Mouse (Mus musculus): Measurements from ENCODE around the gene Stub1. TPM values are rescaled to one million over a fixed set of nuclear protein-coding genes. Genes with fewer than 3 reads are reported as not detected.

Gene Stub1
- polyA plus RNA-seq, 1 experiment from 2014 or later, result 297 TPM

- peak; percentile 42; the same call in 1 of the 2 replicates for ATAC-seq
- Histone ChIP-seq H3K27ac (no peak overlapping the region), H3K4me2 (replicated peaks) (no peak overlapping the region), H3K27me3 (replicated peaks) (peaks cover 26% of the 10 kb centered on the region), H3K36me3 (no peaks in the 10 kb centered on the region), H3K9ac (no peak overlapping the region), H3K4me1 (replicated peaks) (peaks cover 10% of the 10 kb centered on the region), H3K9me3 (no peaks in the 10 kb centered on the region; the same call in 1 of the 2 replicates), H3K4me3 (replicated peaks) (no peak overlapping the region)
- WGBS, result 71% methylated on average over 4 of the region's 4 CpGs
Measured at GRCm38 (mm10) chr17:25806507-25806906, 26.7 kb downstream of the Stub1 start.

- Histone ChIP-seq H3K9ac (no peak overlapping the region), H3K36me3 (no peaks in the 10 kb centered on the region), H3K27me3 (replicated peaks) (peaks cover 7% of the 10 kb centered on the region; the same call in 1 of the 2 replicates), H3K4me2 (replicated peaks) (no peak overlapping the region), H3K4me3 (replicated peaks) (no peak overlapping the region), H3K9me3 (no peaks in the 10 kb centered on the region), H3K4me1 (replicated peaks) (no peaks in the 10 kb centered on the region), H3K27ac (no peak overlapping the region)
- ATAC-seq, result peak; percentile 73
- WGBS, result 12% methylated on average over 10 of the region's 10 CpGs
Measured at GRCm38 (mm10) chr17:25802825-25803517, 30.2 kb downstream of the Stub1 start.

- no peak for ATAC-seq
- Histone ChIP-seq H3K4me3 (replicated peaks) (no peak overlapping the region), H3K4me2 (replicated peaks) (no peak overlapping the region), H3K9me3 (no peaks in the 10 kb centered on the region), H3K27me3 (replicated peaks) (peaks cover 5% of the 10 kb centered on the region; the same call in 1 of the 2 replicates), H3K27ac (no peak overlapping the region), H3K9ac (no peak overlapping the region), H3K36me3 (no peaks in the 10 kb centered on the region), H3K4me1 (replicated peaks) (peaks cover 10% of the 10 kb centered on the region)
- 6% methylated on average over 6 of the region's 6 CpGs for WGBS
Measured at GRCm38 (mm10) chr17:25801029-25801428, 32.2 kb downstream of the Stub1 start.

- Histone ChIP-seq H3K4me3 (replicated peaks) (peak within 1 kb of the TSS; percentile 91), H3K36me3 (no peaks in the 10 kb centered on the region; the same call in 1 of the 2 replicates), H3K27me3 (replicated peaks) (0 out of 2 replicates have a peak, but pooled peaks cover 5% of the 10 kb centered on the region), H3K9ac (peak within 1 kb of the TSS; percentile 78), H3K4me1 (replicated peaks) (peaks cover 37% of the 10 kb centered on the region), H3K4me2 (replicated peaks) (peak within 1 kb of the TSS; percentile 96), H3K27ac (peak within 1 kb of the TSS; percentile 56), H3K9me3 (no peaks in the 10 kb centered on the region)
- WGBS, result under 1% methylated on average over 35 of the region's 35 CpGs
- peak; percentile 88 for ATAC-seq
Measured at GRCm38 (mm10) chr17:25796951-25797369, 36.2 kb downstream of the Stub1 start, which contains the start of gene Metrn. Metrn (minus strand) TSS chr17:25797136.

GRCm38 (mm10) chr17:25796211-25796771, 36.9 kb downstream of the Stub1 start:
- Histone ChIP-seq H3K9ac (peak overlapping the region; percentile 78), H3K9me3 (no peaks in the 10 kb centered on the region), H3K4me2 (replicated peaks) (peak overlapping the region; percentile 96), H3K27me3 (replicated peaks) (0 out of 2 replicates have a peak, but pooled peaks cover 2% of the 10 kb centered on the region), H3K4me1 (replicated peaks) (peaks cover 40% of the 10 kb centered on the region), H3K4me3 (replicated peaks) (peak overlapping the region; percentile 91), H3K36me3 (no peaks in the 10 kb centered on the region; the same call in 1 of the 2 replicates), H3K27ac (peak overlapping the region; percentile 27; the same call in 1 of the 2 replicates)
- 3% methylated on average over 37 of the region's 37 CpGs for WGBS
- ATAC-seq, result peak; percentile 6; the same call in 1 of the 2 replicates

GRCm38 (mm10) chr17:25795609-25796092, 37.6 kb downstream of the Stub1 start, which contains the start of gene AC134908.4:
AC134908.4 (minus strand) TSS chr17:25795659.
- peak within 1 kb of the TSS; percentile 78 for H3K9ac ChIP-seq
- peak within 1 kb of the TSS; percentile 91 for H3K4me3 ChIP-seq (replicated peaks)
- H3K4me1 ChIP-seq (replicated peaks), result peaks cover 45% of the 10 kb centered on the region
- no peak for ATAC-seq
- peak within 1 kb of the TSS; percentile 96 for H3K4me2 ChIP-seq (replicated peaks)
- no peaks in the 10 kb centered on the region; the same call in 1 of the 2 replicates for H3K36me3 ChIP-seq
- whole genome bisulfite sequencing, result 38% methylated on average over 6 of the region's 6 CpGs
- H3K9me3 ChIP-seq, result no peaks in the 10 kb centered on the region
- no peaks in the 10 kb centered on the region for H3K27me3 ChIP-seq (replicated peaks)
- peak within 1 kb of the TSS; percentile 27; the same call in 1 of the 2 replicates for H3K27ac ChIP-seq

GRCm38 (mm10) chr17:25794998-25795397, 38.2 kb downstream of the Stub1 start:
- WGBS, result 83% methylated on average over 17 of the region's 17 CpGs
- Histone ChIP-seq H3K27me3 (replicated peaks) (no peaks in the 10 kb centered on the region), H3K9ac (0 out of 2 replicates have a peak overlapping the region, but pooled peaks have one; percentile 78), H3K4me3 (replicated peaks) (no peak overlapping the region), H3K9me3 (no peaks in the 10 kb centered on the region), H3K4me2 (replicated peaks) (peak overlapping the region; percentile 96), H3K4me1 (replicated peaks) (peaks cover 47% of the 10 kb centered on the region), H3K36me3 (no peaks in the 10 kb centered on the region; the same call in 1 of the 2 replicates), H3K27ac (no peak overlapping the region)
- ATAC-seq, result no peak

- Histone ChIP-seq H3K9me3 (no peaks in the 10 kb centered on the region), H3K4me2 (replicated peaks) (no peak overlapping the region), H3K4me1 (replicated peaks) (peaks cover 47% of the 10 kb centered on the region), H3K27me3 (replicated peaks) (no peaks in the 10 kb centered on the region), H3K27ac (peak overlapping the region; percentile 95; the same call in 1 of the 2 replicates), H3K9ac (0 out of 2 replicates have a peak overlapping the region, but pooled peaks have one; percentile 13), H3K36me3 (peaks cover 4% of the 10 kb centered on the region; the same call in 1 of the 2 replicates), H3K4me3 (replicated peaks) (no peak overlapping the region)
- WGBS, result 78% methylated on average over 13 of the region's 13 CpGs
- ATAC-seq, result no peak
Measured at GRCm38 (mm10) chr17:25794197-25794596, 39.0 kb downstream of the Stub1 start.

GRCm38 (mm10) chr17:25792615-25793014, 40.6 kb downstream of the Stub1 start, which contains the start of gene Fam173a:
Fam173a (minus strand) TSS chr17:25792901.
- Histone ChIP-seq H3K27ac (peak within 1 kb of the TSS; percentile 95), H3K9ac (peak within 1 kb of the TSS; percentile 72), H3K9me3 (no peaks in the 10 kb centered on the region), H3K4me3 (replicated peaks) (peak within 1 kb of the TSS; percentile 69), H3K27me3 (replicated peaks) (no peaks in the 10 kb centered on the region), H3K36me3 (peaks cover 11% of the 10 kb centered on the region; the same call in 1 of the 2 replicates), H3K4me2 (replicated peaks) (peak within 1 kb of the TSS; percentile 86), H3K4me1 (replicated peaks) (peaks cover 47% of the 10 kb centered on the region)
- ATAC-seq, result peak; percentile 71
- under 1% methylated on average over 14 of the region's 14 CpGs for WGBS

GRCm38 (mm10) chr17:25791843-25792527, 41.2 kb downstream of the Stub1 start:
- peak; percentile 78 for ATAC-seq
- Histone ChIP-seq H3K27ac (peak overlapping the region; percentile 95), H3K4me2 (replicated peaks) (peak overlapping the region; percentile 86), H3K4me1 (replicated peaks) (peaks cover 42% of the 10 kb centered on the region), H3K36me3 (peaks cover 14% of the 10 kb centered on the region; the same call in 1 of the 2 replicates), H3K4me3 (replicated peaks) (peak overlapping the region; percentile 69), H3K9ac (peak overlapping the region; percentile 72), H3K9me3 (no peaks in the 10 kb centered on the region), H3K27me3 (replicated peaks) (no peaks in the 10 kb centered on the region)
- WGBS, result under 1% methylated on average over 45 of the region's 45 CpGs

- WGBS, result 24% methylated on average over 19 of the region's 19 CpGs
- H3K27me3 ChIP-seq (replicated peaks), result no peaks in the 10 kb centered on the region
- no peak; the same call in 1 of the 2 replicates for ATAC-seq
- peak overlapping the region; percentile 72 for H3K9ac ChIP-seq
- peak overlapping the region; percentile 86 for H3K4me2 ChIP-seq (replicated peaks)
- H3K36me3 ChIP-seq, result peaks cover 14% of the 10 kb centered on the region; the same call in 1 of the 2 replicates
- peaks cover 40% of the 10 kb centered on the region for H3K4me1 ChIP-seq (replicated peaks)
- no peaks in the 10 kb centered on the region for H3K9me3 ChIP-seq
- peak overlapping the region; percentile 69 for H3K4me3 ChIP-seq (replicated peaks)
- peak overlapping the region; percentile 95 for H3K27ac ChIP-seq
Measured at GRCm38 (mm10) chr17:25791320-25791842, 41.8 kb downstream of the Stub1 start.

All from intestine, embryonic 15.5 days (tissue).